Mouse (Mus musculus) cortical plate, adult 2 months (tissue): ENCODE results near the gene Dmap1.

Experiments used
- CTCF ChIP-seq: fragments of 200-500 bp; IDR thresholded peaks from 2 replicates; pipeline ENCODE4 v1.5.1; 2011; ENCODE audit warnings: mild to moderate bottlenecking, control low read depth, low read length; ENCODE audit not compliant: insufficient read depth; ENCODE audit errors: extremely low read depth
- POLR2A ChIP-seq: fragments of 200-500 bp; IDR thresholded peaks from 2 replicates; pipeline ENCODE4 v1.6.1; 2011; ENCODE audit warnings: mild to moderate bottlenecking, low read length, control low read depth; ENCODE audit not compliant: insufficient read depth; ENCODE audit errors: extremely low read depth

- TF ChIP-seq POLR2A (no peak), CTCF (no peak)
Observed at GRCm38 (mm10) chr4:117630053-117630670, 51.9 kb downstream of the Dmap1 start.
